Mouse (Mus musculus) T-helper 2 cell (primary cell): Measurements from ENCODE around the gene Slc39a1.

Experiments
- in situ Hi-C: fragments of 300-600 bp; cut with MboI, MseI; formaldehyde crosslinking; loops from one replicate; pipeline ENCODE4 v1.15.1; 2025; ENCODE audit warnings: high pct_unique_total_duplicates

The Slc39a1 gene

DNA sequence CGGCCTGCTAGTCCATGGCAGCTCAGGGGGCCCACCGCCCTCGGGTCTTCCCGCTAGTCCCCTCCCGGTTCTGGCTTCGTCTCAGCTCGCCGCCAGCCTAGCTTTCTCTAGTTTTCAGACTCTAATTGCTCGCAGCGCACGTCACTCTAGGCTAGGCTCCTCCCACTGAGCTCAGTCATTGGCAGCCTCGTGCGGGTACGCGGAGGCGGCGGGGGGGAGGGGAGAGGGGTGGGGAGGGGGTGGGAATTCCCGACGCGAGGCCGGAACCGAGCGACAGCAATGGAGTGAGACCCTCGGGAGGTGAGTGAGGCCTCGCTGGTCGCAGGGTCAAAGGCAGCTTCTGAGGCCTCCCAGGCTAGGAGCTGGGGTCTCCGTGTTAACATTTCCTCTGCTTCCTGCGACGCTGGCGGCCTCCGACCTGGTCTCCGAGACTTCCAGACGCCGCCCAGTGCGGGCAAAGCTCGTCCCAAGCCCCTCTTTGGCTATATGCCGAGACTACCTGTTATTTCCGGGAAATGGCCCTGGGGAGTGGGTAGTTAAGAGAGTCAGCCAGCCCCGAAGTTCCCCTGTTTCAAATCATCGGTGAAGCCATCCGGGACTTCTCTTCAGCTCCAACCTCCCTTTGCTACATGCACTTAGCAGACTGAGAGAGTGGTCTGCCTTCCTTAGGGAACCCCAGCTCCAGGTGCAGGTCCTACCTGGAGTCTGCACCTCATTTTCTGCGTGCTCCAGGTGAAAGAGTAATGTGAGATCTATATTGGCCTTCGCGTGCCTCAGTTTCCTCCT, at the start of gene Slc39a1:
Gene Slc39a1 (plus strand): TSS at position 213 of the 786 bp plus-strand sequence.
- in situ Hi-C loops: loop anchor here (10.0 to 25.0 kb wide), 2 partner anchors 1163 to 1611 kb away; no protein-coding TSS in a partner anchor

DNA sequence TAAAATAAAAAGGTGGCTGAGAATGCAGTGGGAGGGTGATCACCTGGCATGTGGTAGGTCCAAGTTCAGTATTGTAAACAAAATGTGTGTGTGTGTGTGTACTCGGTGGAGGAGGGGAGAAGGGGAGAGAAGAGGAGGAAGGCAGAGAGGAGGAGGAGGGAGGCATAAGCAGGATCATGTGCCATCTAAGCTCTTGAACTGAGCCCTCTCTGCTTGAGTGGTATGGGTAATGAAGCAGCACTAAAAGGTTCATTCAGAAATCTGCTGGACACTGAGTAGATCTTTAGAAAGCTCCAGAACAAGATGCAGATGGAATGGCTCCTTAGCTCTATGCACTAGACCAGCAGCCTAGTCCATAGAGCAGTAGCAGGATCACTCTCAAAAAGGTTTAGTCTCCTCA, 45.1 kb upstream of the Slc39a1 start:
- in situ Hi-C loops: no loop called here

DNA sequence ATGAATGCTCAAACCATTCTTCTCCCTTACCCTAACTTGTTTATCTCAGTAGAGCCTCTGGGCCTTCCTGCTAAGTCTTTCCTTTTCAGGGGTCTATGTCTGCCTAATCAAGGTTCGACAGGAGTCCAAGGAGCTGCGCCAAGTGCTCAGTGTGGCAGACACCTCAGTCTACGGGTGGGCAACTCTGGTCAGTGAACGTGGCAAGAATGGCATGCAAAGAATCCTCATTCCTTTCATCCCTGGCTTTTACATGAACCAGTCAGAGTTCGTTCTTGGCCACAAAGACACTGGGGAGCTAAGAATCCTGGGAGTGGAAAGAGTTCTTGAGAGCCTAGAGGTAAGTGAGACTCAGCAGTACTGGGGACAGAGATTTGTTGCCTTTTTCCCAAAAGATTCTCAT, 44.4 kb upstream of the Slc39a1 start:
- in situ Hi-C loops: no loop called here

DNA sequence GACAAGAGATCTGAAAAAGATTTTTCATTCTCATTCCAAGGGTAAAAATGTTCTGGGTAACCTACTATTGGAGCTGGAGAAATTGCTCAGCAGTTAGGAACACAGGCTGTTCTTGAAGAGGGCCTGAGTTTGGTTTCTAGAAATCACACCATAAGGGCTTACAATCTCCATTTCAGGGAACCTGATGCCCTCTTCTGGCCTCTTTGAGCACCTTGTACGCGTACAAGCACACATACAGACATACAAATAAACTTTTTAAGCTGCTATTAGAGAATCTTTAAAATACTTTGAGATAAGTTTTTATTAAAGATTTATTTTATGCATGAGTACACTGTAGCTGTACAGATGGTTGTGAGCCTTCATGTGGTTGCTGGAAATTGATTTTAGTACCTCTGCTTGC, 43.4 kb upstream of the Slc39a1 start:
- in situ Hi-C loops: no loop called here

DNA sequence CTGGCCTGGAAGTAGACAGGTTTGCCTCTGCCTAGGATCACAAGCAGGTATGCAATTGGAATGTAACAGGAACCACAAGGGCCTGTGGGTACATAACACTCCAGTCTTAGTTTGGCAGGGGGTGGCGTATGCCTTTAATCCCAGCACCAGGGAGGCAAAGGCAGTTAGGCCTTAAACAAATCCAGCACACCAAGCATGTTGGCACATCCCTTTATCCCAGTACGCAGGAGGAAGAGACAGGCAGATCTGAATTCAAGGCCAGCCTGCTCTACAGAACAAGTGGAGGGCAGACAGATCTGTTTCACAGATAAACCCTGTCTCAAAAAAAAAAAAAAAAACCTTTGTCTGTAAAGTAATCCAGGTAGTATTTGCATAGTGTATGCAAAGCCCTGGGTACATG, 39.3 kb upstream of the Slc39a1 start:
- in situ Hi-C loops: no loop called here

DNA sequence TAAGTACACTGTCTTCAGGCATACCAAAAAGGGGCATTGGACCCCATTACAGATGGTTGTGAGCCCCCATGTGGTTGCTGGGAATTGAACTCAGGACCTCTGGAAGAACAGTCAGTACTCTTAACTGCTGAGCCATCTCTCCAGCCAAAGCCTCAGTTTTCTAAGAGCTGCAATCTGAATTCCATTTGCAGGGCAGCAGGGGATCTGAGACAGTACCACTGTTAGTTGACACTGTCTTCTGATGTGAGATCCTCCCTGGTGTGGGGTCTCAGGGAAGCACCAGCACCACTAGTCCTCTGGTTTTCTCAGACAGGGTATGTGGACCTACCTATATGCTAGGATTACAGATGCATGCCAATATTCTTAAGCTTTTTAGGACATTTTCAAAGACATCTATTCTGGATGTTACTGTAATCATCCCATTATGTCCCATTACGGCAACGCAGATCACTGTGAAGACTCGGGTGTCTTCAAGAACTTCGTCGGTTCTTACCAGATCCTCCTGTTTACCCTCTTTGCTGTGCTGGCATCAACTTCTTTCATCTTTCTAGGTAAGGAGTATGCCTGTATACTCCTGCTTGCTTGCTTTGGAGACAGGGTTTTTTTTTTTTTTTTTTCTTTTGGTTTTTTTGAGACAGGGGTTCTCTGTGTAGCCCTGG, 37.9 kb upstream of the Slc39a1 start:
- in situ Hi-C loops: no loop called here

DNA sequence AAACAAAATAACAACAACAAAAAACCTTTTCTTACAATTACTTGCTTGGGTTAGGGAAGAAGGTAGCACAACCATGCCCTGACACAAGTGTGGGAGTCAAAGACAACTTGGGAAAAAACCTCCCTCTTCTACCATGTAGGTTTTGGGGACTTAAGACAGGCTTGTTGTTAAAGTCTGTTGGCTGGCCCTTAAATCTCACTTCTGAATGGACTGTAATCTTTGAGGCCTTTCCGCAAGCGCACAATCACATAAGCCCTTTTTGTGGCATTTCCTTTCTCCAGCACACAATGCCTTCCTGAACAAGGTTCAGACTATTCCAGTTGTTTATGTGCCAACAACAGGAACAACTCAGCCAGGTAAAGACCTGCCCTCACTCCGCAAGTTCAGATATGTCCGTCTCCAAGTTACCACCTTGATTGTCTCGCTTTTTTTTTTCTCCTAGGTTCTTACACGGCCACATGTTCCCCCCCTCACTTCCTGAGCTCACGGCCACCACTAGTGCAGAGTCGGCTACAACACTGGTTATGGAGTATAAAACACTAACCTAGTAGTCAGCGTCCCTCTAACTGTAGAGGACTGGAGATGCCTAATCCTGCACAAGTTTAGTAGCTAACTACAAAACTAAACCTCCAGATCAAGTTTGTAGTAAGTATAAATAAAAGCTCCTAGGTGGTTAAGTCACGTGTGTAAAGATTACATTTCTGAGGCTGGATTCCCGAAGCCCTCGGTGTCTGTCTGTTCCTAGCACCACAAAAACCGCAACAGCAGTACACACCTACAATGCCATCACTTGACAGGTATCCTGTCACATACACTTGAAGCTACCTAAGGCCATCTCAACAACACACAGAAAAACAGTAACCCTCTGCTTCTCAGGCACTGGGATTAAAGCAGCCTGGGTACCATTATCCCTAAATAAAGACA, 36.2 kb upstream of the Slc39a1 start:
- in situ Hi-C loops: no loop called here

DNA sequence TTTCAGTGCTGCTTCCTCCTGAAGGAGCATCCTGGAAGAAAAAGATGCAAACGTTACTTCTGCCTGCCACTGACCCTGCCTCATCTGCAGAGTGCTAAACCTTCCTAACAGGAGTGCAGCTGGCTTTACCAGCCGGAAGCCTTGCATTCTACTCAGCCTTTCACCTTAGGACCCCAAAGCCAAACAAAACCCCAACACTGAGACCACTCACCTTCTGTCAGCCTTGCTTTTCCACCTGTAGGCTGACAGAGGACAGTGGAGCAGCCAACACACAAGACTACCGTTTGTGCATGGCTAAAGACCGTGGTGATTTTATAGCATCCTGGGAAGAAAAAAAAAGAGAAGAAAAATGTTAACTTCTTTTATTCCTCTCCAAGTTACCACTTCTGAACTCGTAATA, 35.2 kb upstream of the Slc39a1 start:
- in situ Hi-C loops: no loop called here

DNA sequence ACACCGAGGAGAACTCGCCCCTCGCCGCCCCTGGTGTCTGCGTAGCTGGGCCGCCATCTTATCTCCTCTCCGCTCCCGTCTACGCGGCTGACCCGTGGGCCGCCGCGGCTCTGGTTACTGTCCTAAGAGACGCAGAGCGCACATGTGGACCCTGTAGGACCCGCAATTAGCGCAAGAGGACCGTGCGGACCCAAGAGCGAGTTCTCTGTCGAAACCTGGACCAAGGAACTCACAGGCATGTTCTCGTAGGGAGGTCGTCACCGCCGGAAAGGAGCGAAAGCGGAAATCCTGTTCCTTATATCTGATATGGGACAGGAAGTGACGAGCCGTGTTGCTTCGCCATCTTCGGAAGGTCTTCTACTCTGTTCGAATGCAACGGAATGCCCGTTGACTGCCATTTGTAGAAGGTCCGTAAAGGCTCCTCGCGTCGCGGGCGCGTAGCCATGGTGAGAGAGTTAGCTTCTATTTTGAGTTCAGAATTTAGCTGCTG, 34.5 kb upstream of the Slc39a1 start, which contains the start of the genes Rps27 and Rab13:
Gene Rps27 (minus strand): TSS at position 275 of the 490 bp plus-strand sequence.
Gene Rab13 (plus strand): TSS at position 319 of the 490 bp plus-strand sequence.
- in situ Hi-C loops: no loop called here

DNA sequence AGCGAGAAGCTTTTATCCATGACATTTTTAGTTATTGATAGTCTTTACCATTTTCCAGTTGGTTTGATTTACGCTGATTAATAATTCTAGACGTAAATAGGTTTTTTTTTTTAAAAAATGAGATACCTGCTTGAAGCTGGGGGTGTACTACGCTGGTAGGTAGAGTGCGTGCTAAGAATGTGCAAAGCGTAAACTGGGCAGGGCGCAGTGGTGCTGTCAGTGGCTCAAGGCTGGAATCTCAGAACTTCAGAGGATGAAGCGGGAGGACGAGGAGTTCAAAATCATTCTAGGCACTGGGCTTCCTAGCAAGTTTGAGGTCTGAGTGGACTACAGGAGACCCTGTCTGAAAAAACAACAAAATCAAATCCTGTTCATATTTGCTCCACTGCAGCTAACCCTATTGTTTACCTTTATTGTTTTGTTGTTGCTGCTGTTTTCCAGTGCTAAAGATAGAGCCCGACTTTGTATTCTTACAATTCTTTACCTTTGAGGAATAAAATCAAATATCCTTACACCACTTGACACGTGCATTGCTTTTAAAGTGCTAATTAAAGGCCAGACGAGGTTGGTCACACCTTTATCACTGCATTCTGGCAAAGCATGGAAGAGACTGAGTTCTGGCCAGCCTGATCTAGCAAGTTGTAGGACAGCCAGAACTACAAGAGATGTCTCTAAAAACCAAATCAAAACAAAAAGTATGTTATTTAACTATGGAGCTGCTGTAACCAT, 33.9 kb upstream of the Slc39a1 start:
- in situ Hi-C loops: no loop called here

DNA sequence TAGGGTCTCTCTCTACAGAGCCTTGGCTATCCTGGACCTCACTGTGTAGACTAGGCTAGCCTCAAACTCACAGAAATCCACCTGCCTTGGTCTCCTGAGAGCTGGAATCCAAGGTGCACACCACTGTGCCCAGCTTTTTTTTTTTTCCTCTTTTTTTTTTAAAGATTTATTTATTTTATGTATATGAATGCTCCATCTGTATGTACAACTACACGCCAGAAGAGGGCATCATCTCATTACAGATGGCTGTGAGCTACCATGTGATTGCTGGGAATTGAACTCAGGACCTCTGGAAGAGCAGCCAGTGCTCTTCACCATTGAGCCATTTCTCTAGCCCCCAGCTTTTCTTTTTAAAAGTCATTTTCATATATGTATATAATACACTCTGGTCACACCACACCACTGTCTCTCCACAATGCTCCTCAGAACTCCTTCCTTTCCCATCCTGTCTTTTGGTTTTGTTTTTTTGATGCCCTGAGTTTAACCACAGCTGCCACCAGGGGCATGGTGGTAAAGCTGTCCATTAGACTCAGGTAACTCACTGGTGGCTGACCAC, 32.1 kb upstream of the Slc39a1 start:
- in situ Hi-C loops: no loop called here

DNA sequence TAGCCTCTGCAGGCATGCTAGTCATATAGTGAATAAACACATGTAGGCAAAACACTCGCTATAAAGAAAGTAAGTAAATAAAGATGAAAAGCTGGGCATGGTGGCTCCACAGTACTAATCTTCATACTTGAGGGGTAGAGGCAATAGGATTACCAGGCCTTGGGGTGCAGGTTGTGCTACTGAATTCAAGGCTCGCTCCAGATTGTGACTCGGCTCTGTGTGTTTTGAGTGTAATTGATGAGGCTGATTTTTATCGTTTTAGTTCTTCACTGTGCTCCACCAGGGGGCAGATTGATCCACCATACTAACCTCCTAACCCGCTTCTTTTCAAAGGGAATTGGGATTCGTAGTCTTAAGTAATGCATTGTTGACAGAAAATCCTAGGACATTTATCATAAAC, 27.9 kb upstream of the Slc39a1 start:
- in situ Hi-C loops: no loop called here

DNA sequence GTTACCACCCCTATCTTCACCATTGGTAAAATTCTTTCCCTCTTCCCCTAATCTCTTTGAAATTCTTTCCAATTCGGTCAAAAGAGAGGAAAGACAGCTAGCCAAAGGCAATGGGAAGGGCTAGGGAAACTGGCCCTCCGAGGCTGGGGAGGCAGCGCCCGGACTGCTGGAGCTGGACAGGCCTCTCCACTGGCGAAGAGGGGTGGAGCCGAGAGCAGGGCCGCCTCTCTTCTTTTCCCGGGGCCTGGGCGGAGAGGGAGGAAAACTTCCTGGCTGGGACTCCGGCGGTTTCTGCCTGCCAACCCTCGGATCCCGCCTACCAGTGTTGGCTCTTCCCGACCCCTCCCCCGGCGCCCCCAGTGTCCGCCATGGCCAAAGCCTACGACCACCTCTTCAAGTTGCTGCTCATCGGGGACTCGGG, 27.4 kb upstream of the Slc39a1 start:
- in situ Hi-C loops: no loop called here

DNA sequence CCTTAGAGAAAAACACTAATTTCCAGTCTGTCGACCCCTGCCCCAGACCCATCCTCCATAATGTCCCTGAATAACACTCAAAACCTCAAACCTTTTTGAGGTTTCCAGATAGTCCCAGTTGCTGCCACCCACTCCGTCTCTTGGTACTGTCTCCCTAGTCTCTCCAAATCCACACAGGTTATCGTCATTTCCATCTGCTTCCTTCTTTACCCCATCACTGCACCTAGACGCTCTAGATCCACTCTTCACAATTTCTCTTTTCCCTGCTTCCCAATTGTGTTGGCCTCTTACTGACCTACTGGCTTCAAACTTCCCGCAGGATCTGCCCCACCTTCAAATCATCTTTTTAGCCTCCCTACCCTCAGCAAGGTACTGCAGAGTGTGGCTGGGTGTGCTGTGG, 26.8 kb upstream of the Slc39a1 start:
- in situ Hi-C loops: no loop called here

DNA sequence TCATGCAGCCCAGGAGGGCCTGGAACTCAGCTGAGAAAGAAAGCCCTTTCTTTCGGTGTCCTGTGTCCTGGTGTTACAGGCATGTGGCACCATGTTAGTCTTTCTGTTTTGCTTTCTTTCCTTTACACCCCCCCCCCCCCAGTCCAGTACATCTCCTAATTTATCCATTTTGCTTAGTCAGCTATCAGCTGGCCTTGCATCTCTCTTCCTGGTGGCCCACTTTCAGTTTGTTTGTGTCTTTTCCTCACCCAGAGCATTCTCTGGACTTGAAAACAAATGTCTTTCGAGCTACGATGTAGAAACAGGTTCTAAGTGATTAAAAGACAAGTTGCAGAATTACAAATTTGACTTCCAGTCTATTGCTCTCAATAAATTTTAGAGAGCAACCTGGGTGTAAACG, 25.5 kb upstream of the Slc39a1 start:
- in situ Hi-C loops: no loop called here

DNA sequence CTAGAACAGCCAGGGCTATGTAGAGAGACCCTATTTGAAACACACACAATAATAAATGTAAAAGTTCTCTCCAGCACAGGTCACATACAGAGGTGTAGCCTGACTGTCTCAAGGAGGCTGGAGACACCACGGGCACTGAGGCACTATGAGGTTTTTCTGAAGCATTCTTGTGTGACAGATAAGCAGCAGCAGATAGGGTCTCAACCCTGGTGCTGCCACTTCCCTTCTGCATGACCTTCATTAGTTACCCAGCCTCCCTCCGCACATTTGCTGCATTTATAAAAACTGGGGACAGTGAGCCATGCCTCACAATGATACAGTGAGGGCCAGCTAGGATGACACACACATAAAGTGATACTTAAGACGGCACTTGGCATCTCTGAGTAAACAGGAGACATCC, 25.0 kb upstream of the Slc39a1 start:
- in situ Hi-C loops: no loop called here

DNA sequence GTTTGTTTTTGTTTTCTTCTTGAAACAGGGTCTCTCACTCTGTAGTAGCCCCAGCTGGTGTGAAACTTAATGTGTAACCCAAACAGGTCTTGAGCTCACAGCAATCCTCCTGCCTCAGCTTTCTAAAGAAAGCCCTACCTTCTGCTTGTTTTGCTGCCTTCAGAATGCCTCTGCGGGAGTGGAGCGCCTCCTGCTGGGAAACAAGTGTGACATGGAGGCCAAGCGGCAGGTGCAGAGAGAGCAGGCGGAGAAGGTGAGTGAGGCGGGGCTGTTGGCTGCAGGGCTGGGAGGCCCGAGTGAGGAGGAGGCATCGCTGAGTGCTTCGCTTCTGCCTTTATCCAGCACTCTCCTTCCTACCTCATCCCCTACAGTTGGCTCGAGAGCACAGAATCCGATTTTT, 23.6 kb upstream of the Slc39a1 start:
- in situ Hi-C loops: no loop called here

DNA sequence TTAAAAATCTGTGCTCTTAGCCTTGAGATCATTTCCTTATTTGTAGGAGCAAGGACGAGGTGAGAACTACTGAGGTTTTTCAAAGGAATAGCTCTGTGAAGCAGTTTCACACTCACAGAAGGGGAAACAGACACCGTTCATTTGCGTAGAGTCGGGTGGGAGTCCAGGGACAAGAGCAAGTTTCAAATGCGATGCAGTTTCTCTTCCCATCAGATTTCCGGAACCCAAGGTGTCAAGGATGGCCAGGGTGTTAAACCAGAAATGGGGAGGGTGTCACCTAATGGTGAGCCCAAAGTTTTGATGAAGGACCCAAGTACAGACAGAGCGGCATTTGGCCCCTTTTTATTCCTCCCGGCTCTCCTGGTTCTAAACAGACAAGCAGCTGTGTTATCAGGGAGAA, 16.9 kb upstream of the Slc39a1 start:
- in situ Hi-C loops: loop anchor here (25.0 kb wide), 1 partner anchor 1594 kb away; no protein-coding TSS in a partner anchor

DNA sequence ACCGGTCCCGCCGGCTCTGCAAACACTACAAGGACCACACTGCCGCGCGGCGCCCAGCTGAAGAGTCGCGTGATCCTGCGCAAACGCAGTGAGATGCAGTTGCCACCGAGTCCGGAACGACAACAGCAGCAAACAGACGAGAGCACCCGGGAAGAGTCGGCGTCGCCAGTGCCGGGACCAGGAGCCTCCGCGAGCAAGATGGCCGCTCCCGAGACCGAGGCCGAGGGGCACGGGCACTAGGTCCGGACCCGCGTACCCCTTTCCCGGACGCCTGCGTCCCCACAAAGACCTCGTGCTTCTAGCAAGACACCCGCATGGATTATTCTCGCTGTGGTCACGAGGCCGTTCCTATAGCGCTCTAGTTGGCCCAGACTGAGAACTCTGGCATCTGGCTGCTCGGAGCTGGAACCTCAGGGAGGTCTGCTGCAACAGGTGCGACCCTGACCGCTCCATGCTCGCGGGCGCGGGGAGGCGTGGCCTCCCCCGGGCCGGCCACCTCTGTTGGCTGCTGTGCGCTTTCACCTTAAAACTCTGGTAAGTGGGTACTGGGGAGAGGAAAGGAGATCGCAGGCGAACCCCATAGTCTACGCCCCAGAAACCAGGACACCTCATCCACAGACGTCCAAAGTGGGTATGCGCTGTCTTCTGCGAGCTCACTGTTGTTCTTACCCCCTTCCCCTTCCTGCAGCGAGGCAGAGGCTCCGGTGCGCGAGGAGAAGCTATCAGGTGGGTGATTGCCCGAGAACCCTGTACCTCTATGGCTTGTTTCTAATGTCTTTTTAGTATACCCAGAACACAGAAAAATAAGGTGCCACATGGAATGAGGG, 16.3 kb upstream of the Slc39a1 start, which contains the start of gene Jtb:
Gene Jtb (plus strand): TSS at position 91 of the 827 bp plus-strand sequence.
- in situ Hi-C loops: loop anchor here (25.0 kb wide), 1 partner anchor 1594 kb away; no protein-coding TSS in a partner anchor

DNA sequence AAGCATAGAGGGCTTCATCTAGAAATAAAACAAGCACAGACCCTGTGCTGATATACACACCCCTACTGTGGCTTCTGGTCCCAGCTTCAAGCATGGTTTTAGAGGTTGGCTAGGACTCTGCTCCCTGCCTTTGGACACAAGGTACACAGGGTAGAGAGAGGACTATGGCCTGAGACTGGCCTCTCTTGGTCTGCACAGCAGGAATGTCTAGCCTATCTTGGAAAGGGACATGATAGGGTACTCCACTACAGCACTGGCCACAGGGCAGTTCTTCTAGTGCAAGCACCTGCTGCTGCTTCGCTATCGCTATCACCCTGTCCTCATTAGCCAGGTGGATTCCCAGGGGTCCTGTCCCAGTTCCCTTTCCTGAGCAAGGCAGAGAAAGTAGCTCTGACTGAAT, 6.7 kb upstream of the Slc39a1 start:
- in situ Hi-C loops: loop anchor here (10.0 to 25.0 kb wide), 2 partner anchors 1156 to 1604 kb away; no protein-coding TSS in a partner anchor
